Mouse (Mus musculus): ENCODE data around the gene Eif4b. TPM values are rescaled to one million over a fixed set of nuclear protein-coding genes. Genes with fewer than 3 reads are reported as not detected.
A peak's percentile ranks its signal among the peaks of the same experiment; 100 is the strongest.

The Eif4b gene
- polyA plus RNA-seq, 1 experiment from 2014 or later: 80.4 TPM

DNA sequence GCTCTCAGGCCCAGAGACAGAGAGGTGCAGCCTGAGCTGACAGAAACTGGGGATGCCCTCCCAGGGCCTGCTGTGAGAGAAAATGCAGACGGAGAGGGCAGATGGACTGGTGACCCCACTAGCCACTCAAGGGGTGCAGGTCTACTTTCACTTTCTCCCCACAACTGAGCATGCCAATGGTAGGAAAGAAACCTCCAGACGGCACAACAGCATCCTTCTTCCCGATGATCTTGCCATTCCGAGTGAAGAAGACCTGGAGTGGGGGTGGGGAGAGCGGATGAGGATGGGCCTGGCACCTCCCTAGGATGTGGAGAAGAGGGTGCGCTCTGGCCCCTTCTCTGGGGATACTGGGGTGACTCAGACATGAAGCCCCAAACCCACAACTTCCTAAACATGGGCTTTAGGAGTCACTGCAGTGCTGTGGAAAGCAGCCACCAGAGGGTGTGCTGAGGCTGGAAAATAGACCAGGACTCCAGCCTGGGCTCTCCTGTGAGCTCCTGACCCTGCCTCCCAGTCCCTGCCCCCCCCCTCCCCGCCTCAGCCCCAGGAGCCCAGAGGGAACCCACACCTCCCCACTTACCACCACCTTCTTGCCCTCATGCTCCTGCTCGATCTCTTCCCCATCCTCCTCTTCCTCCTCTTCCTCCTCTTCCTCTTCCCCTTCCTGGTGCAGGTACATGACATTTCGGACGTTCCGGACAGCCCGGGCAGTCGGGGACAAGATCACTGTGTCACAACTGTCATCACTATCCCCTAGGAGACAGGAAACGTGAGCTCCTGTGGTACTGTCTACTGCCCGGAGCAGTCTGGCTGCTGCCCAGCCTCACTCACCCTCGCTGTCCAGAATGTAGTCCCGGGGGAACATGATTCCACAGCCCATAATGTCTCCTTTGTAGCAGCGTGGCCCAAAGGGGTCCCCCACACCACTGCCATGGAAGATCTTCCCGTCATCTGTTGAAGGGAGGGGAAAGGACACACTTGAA is 44.2 kb downstream of the Eif4b start:
- Histone ChIP-seq H3K36me3 (peaks cover 84% of the 10 kb centered on the region), H3K27me3 (ENCODE audit: insufficient read depth, poor library complexity, severe bottlenecking) (no peaks in the 10 kb centered on the region), H3K9me3 (no peaks in the 10 kb centered on the region), H3K4me1 (replicated peaks) (peaks cover 26% of the 10 kb centered on the region), H3K4me3 (no peak overlapping the region), H3K27ac (no peak overlapping the region)
- peak; percentile 26 for DNase-seq (ENCODE audit: low spot score)
- WGBS: 71% methylated on average over 19 of the region's 19 CpGs

- peaks cover 26% of the 10 kb centered on the region for H3K4me1 ChIP-seq (replicated peaks)
- H3K9me3 ChIP-seq: no peaks in the 10 kb centered on the region
- no peaks in the 10 kb centered on the region for H3K27me3 ChIP-seq (ENCODE audit: insufficient read depth, poor library complexity, severe bottlenecking)
- 0 out of 2 replicates have a peak overlapping the region, but pooled peaks have one; percentile 23 for H3K27ac ChIP-seq
- no peak overlapping the region for H3K4me3 ChIP-seq
- 80% methylated on average over 4 of the region's 4 CpGs for WGBS
- DNase-seq (ENCODE audit: low spot score): no peak
- peaks cover 90% of the 10 kb centered on the region for H3K36me3 ChIP-seq
Measured at GRCm38 (mm10) chr15:102118591-102118990, 45.0 kb downstream of the Eif4b start.

DNA sequence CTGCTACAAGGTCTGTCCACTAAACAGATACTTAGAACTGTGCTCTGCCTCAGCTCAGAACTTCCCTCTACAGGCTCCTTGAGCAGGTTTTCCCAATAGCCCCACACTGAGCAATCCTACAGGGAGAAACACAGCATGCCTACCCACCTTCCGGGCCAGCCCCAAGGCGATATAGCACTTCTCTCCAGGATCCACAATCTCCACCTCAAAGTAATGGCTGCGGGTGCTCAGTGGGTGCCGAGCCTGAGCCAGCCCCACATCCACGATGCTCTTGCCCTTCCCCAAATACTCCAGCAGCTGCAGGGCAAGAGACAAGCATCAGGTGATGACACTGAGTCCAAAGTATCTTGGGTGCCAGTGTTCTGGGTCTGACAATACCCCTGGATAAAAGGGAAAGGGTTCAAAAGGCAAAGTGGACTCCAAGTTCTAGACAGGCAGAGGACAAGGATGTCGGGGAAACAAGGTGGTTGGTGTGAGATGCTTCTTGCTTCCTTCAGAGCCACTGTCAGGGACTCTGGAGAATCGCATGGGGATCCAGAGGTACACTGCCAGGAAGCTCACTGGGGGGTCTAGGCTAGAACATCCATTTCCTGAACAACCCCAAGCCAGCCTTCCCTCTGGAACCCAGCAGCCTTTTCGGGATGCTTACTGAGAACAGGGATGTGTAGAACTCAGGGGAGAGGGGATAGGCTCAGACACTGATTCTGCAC is 45.7 kb downstream of the Eif4b start:
- no peaks in the 10 kb centered on the region for H3K9me3 ChIP-seq

DNA sequence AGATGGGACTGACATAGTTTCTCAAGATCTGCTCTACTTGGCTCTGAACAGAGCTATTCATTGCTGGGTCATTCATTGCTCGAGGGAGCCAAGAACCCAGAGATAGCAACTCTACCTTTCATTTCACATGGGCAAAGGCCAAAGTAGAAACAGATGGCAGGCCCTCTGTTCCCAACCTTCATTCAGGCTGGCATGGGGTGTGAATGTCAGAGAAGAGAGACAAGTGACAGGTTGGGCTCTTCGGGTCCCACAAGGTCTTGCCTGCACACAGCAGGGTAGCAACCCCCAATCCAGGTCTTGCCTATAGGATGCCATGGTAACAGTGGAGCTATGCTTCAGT is 46.2 kb downstream of the Eif4b start:
- Histone ChIP-seq H3K27ac (no peak overlapping the region), H3K27me3 (ENCODE audit: insufficient read depth, poor library complexity, severe bottlenecking) (no peaks in the 10 kb centered on the region), H3K4me1 (replicated peaks) (peaks cover 26% of the 10 kb centered on the region), H3K4me3 (no peak overlapping the region), H3K36me3 (peaks cover 91% of the 10 kb centered on the region), H3K9me3 (no peaks in the 10 kb centered on the region)
- 71% methylated on average over 2 of the region's 2 CpGs for WGBS
- no peak for DNase-seq (ENCODE audit: low spot score)

More for the DNA sequence above, 45.7 kb downstream of the Eif4b start:
- 77% methylated on average over 8 of the region's 8 CpGs for WGBS
- Histone ChIP-seq H3K27ac (0 out of 2 replicates have a peak overlapping the region, but pooled peaks have one; percentile 23), H3K36me3 (peaks cover 91% of the 10 kb centered on the region), H3K4me3 (no peak overlapping the region), H3K4me1 (replicated peaks) (peaks cover 26% of the 10 kb centered on the region), H3K27me3 (ENCODE audit: insufficient read depth, poor library complexity, severe bottlenecking) (no peaks in the 10 kb centered on the region)
- no peak for DNase-seq (ENCODE audit: low spot score)

DNA sequence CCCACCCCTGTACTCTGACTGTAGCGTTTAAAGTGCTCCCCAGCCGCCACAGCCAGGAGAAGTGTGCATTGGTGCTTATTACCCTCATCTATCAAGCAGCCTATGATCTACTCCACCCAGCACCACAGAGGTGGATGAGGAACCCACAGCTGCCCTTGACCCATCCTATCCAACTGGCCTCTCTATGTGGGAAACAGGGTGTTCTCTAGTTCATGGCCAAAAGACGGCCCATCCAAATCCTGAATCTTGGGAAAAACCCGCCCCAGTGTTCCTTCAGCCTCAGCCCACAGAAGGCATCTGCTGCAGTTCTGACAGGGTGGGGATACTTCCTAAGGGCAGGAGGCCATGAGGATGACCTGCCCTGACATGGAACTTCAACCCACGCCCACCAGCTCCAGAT is 47.0 kb downstream of the Eif4b start:
- peaks cover 26% of the 10 kb centered on the region for H3K4me1 ChIP-seq (replicated peaks)
- peaks cover 91% of the 10 kb centered on the region for H3K36me3 ChIP-seq
- DNase-seq (ENCODE audit: low spot score): no peak
- WGBS: 86% methylated on average over 5 of the region's 5 CpGs
- H3K27ac ChIP-seq: no peak overlapping the region
- no peaks in the 10 kb centered on the region for H3K27me3 ChIP-seq (ENCODE audit: insufficient read depth, poor library complexity, severe bottlenecking)
- no peaks in the 10 kb centered on the region for H3K9me3 ChIP-seq
- no peak overlapping the region for H3K4me3 ChIP-seq

GRCm38 (mm10) chr15:102126303-102126702 is 52.7 kb downstream of the Eif4b start:
- peaks cover 89% of the 10 kb centered on the region for H3K36me3 ChIP-seq

DNA sequence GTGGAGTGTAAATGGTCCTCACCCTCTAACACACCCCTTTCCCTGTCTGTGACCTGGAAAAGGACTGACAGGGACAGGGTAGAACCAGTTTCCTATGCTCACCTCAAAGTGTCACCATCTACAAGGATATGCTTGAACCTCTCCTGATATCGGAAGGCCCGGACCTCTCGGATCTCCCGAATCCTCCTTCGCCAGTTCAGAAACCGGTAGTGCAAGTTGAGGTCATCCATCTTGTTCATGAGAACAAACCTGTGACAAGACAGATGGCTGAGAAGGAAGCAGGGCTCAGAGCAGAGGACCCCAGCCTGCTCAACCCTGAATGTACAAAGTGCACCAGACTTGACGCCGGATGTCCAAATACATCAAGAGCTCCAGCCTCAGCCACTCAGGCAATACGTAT is 59.7 kb downstream of the Eif4b start:
- peaks cover 50% of the 10 kb centered on the region for H3K36me3 ChIP-seq
- H3K9me3 ChIP-seq: no peaks in the 10 kb centered on the region
- 85% methylated on average over 9 of the region's 9 CpGs for WGBS
- H3K4me3 ChIP-seq: no peak overlapping the region
- H3K4me1 ChIP-seq (replicated peaks): peaks cover 24% of the 10 kb centered on the region
- no peak for DNase-seq (ENCODE audit: low spot score)
- no peaks in the 10 kb centered on the region for H3K27me3 ChIP-seq (ENCODE audit: insufficient read depth, poor library complexity, severe bottlenecking)
- H3K27ac ChIP-seq: no peak overlapping the region

More at GRCm38 (mm10) chr15:102126303-102126702, 52.7 kb downstream of the Eif4b start:
- Histone ChIP-seq H3K4me3 (no peak overlapping the region), H3K9me3 (no peaks in the 10 kb centered on the region), H3K27me3 (ENCODE audit: insufficient read depth, poor library complexity, severe bottlenecking) (no peaks in the 10 kb centered on the region), H3K27ac (no peak overlapping the region), H3K4me1 (replicated peaks) (no peaks in the 10 kb centered on the region)
- no peak for DNase-seq (ENCODE audit: low spot score)
- 74% methylated on average over 2 of the region's 2 CpGs for WGBS

DNA sequence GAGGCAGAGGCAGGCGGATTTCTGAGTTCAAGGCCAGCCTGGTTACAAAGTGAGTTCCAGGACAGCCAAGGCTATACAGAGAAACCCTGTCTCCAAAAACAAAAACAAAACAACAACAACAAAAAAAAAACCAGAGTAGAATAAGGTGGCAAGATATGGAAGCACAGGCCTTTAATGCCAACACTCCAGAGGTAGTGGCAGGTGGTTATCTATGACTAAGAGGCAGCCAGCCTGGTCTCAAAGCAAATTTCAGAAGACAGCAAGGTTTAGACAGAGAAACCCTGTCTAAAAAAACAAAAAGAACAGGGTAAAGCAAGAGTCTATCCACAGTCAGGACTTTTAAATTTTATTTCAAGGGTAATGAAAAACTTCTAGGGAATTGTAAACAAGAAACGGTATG is 61.1 kb downstream of the Eif4b start:
- Histone ChIP-seq H3K4me3 (peak overlapping the region; percentile 76; the same call in 1 of the 2 replicates), H3K9me3 (no peaks in the 10 kb centered on the region), H3K4me1 (replicated peaks) (peaks cover 24% of the 10 kb centered on the region), H3K27me3 (ENCODE audit: insufficient read depth, poor library complexity, severe bottlenecking) (0 out of 2 replicates have a peak, but pooled peaks cover 1% of the 10 kb centered on the region), H3K36me3 (peaks cover 36% of the 10 kb centered on the region), H3K27ac (no peak overlapping the region)
- WGBS: 89% methylated on average over 2 of the region's 2 CpGs
- no peak for DNase-seq (ENCODE audit: low spot score)

- DNase-seq (ENCODE audit: low spot score): no peak
- H3K27me3 ChIP-seq (ENCODE audit: insufficient read depth, poor library complexity, severe bottlenecking): 0 out of 2 replicates have a peak, but pooled peaks cover 3% of the 10 kb centered on the region
- peaks cover 27% of the 10 kb centered on the region for H3K36me3 ChIP-seq
- peak overlapping the region; percentile 76 for H3K4me3 ChIP-seq
- H3K4me1 ChIP-seq (replicated peaks): peaks cover 24% of the 10 kb centered on the region
- peak overlapping the region; percentile 91 for H3K27ac ChIP-seq
- no peaks in the 10 kb centered on the region for H3K9me3 ChIP-seq
- 4% methylated on average over 35 of the region's 35 CpGs for WGBS
Measured at GRCm38 (mm10) chr15:102135522-102136128, 62.1 kb downstream of the Eif4b start.

- peak within 1 kb of the TSS; percentile 91 for H3K27ac ChIP-seq
- peaks cover 24% of the 10 kb centered on the region for H3K4me1 ChIP-seq (replicated peaks)
- WGBS: under 1% methylated on average over 50 of the region's 50 CpGs
- peak; percentile 97 for DNase-seq (ENCODE audit: low spot score)
- H3K36me3 ChIP-seq: peaks cover 21% of the 10 kb centered on the region
- peak within 1 kb of the TSS; percentile 76 for H3K4me3 ChIP-seq
- no peaks in the 10 kb centered on the region for H3K9me3 ChIP-seq
- H3K27me3 ChIP-seq (ENCODE audit: insufficient read depth, poor library complexity, severe bottlenecking): 0 out of 2 replicates have a peak, but pooled peaks cover 3% of the 10 kb centered on the region
Measured at GRCm38 (mm10) chr15:102136129-102136758, 62.7 kb downstream of the Eif4b start, which contains the start of gene Spryd3. Gene Spryd3 (minus strand): TSS chr15:102136234.

DNA sequence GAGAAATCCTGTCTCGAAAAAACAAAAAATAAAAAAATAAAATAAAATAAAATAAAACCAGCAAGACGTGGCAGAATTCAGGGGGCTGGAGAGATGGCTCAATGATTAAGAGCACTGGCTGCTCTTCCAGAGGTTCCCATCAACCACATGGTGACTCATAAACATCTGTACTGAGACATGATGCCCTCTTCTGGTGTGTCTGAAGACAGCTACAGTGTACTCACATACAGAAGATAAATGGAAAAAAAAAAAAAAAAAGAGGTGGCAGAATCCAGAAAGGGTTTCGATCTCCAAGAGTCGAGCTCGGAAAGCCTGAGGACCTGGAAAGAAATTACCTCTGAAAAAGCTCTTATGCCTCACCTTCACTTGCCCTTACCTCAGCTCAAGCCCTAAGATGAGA is 67.5 kb downstream of the Eif4b start:
- Histone ChIP-seq H3K27ac (no peak overlapping the region), H3K36me3 (no peaks in the 10 kb centered on the region), H3K9me3 (no peaks in the 10 kb centered on the region), H3K4me3 (no peak overlapping the region), H3K27me3 (ENCODE audit: insufficient read depth, poor library complexity, severe bottlenecking) (peaks cover 52% of the 10 kb centered on the region), H3K4me1 (replicated peaks) (peaks cover 23% of the 10 kb centered on the region)
- DNase-seq (ENCODE audit: low spot score): no peak
- WGBS: 92% methylated on average over 5 of the region's 5 CpGs
